In the genomic region with DNA sequence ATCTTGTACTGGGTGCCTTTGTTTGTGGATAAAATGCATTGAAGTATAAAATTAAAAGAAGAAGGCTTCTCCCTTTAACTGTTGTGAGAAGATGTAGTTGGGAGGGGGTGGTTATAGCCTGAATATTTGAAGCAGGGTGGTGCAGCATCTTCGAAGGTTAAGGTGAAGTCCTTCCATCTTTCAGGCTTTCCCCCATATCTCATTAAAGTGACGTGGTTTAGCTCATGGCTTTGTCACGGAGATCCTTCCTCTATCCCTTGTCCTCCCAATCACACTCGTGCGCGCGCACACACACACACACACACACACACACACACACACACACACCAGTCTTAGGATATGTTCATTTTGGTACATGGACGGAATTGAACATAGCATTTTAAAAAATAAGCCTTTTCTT, we compare ENCODE assay signal across 10 mouse cellular contexts. TPM values are rescaled to one million over a fixed set of nuclear protein-coding genes. Genes with fewer than 3 reads are reported as not detected.
DNase-seq lines count a peak whose midpoint lies in the region; ATAC-seq lines count a peak whose summit lies in the region.
"Had no signal": no experiment of that assay in that cellular context is flagged by ENCODE, and none has a peak within 500 bp of the region (broad histone marks: within the 10 kb centered on the region; RNA-seq: fewer than 3 reads in every experiment).

No protein-coding gene starts in this region.

- H3K4me2 ChIP-seq in intestine, embryonic 15.5 days (replicated peaks), result peak overlapping the region; percentile 98; the same call in 1 of the 2 replicates
- H3K4me2 ChIP-seq in intestine, embryonic 16.5 days (ENCODE audit: low read depth, low read length), result no peak overlapping the region
- H3K4me2 ChIP-seq in embryonic facial prominence, embryonic 15.5 days (replicated peaks), result no peak overlapping the region
- H3K4me2 ChIP-seq in hindbrain, embryonic 14.5 days (replicated peaks), result peak overlapping the region; percentile 95
- H3K4me2 ChIP-seq in midbrain, embryonic 16.5 days (ENCODE audit: low read length), result peak overlapping the region; percentile 68

- peaks cover 6% of the 10 kb centered on the region for H3K4me1 ChIP-seq in intestine, embryonic 15.5 days (replicated peaks)
- peaks cover 8% of the 10 kb centered on the region for H3K4me1 ChIP-seq in intestine, embryonic 16.5 days (ENCODE audit: control insufficient read depth, insufficient read depth, low read length)
- peaks cover 21% of the 10 kb centered on the region for H3K4me1 ChIP-seq in embryonic facial prominence, embryonic 15.5 days
- H3K4me1 ChIP-seq in hindbrain, embryonic 14.5 days (replicated peaks; ENCODE audit: control insufficient read depth, insufficient read depth, low read length), result peaks cover 38% of the 10 kb centered on the region; the same call in 1 of the 2 replicates
- peaks cover 27% of the 10 kb centered on the region for H3K4me1 ChIP-seq in midbrain, embryonic 16.5 days (ENCODE audit: control insufficient read depth, insufficient read depth, low read length)

- no peaks in the 10 kb centered on the region for H3K36me3 ChIP-seq in intestine, embryonic 15.5 days
- no peaks in the 10 kb centered on the region for H3K36me3 ChIP-seq in intestine, embryonic 16.5 days (ENCODE audit: control insufficient read depth, insufficient read depth, low read length)
- no peaks in the 10 kb centered on the region for H3K36me3 ChIP-seq in embryonic facial prominence, embryonic 15.5 days
- H3K36me3 ChIP-seq in hindbrain, embryonic 14.5 days (replicated peaks; ENCODE audit: control insufficient read depth, insufficient read depth), result peaks cover 14% of the 10 kb centered on the region; the same call in 1 of the 2 replicates
- no peaks in the 10 kb centered on the region for H3K36me3 ChIP-seq in midbrain, embryonic 16.5 days (ENCODE audit: control insufficient read depth, insufficient read depth, low read length)

- 84% methylated on average over 8 of the region's 8 CpGs for WGBS in intestine, embryonic 15.5 days
- WGBS in intestine, embryonic 16.5 days, result 85% methylated on average over 8 of the region's 8 CpGs
- 78% methylated on average over 8 of the region's 8 CpGs for WGBS in embryonic facial prominence, embryonic 15.5 days
- WGBS in hindbrain, embryonic 14.5 days, result 75% methylated on average over 8 of the region's 8 CpGs
- 56% methylated on average over 8 of the region's 8 CpGs for WGBS in midbrain, embryonic 16.5 days

- no peak overlapping the region for H3K4me3 ChIP-seq in intestine, embryonic 15.5 days (replicated peaks)
- H3K4me3 ChIP-seq in intestine, embryonic 16.5 days (ENCODE audit: low read length), result no peak overlapping the region
- H3K4me3 ChIP-seq in embryonic facial prominence, embryonic 15.5 days (replicated peaks), result peak overlapping the region; percentile 63; the same call in 1 of the 2 replicates
- peak overlapping the region; percentile 94 for H3K4me3 ChIP-seq in hindbrain, embryonic 14.5 days (replicated peaks; ENCODE audit: low read length)
- peak overlapping the region; percentile 90 for H3K4me3 ChIP-seq in midbrain, embryonic 16.5 days (ENCODE audit: low read depth, low read length)

- H3K9ac ChIP-seq in intestine, embryonic 15.5 days, result no peak overlapping the region
- H3K9ac ChIP-seq in intestine, embryonic 16.5 days (ENCODE audit: low read depth, low read length), result no peak overlapping the region
- no peak overlapping the region for H3K9ac ChIP-seq in embryonic facial prominence, embryonic 15.5 days
- H3K9ac ChIP-seq in hindbrain, embryonic 14.5 days, result peak overlapping the region; percentile 99; the same call in 1 of the 2 replicates
- no peak overlapping the region for H3K9ac ChIP-seq in midbrain, embryonic 16.5 days (ENCODE audit: low read depth, low read length)

- no peaks in the 10 kb centered on the region for H3K9me3 ChIP-seq in intestine, embryonic 15.5 days
- no peaks in the 10 kb centered on the region for H3K9me3 ChIP-seq in intestine, embryonic 16.5 days (ENCODE audit: control insufficient read depth, low read length)
- H3K9me3 ChIP-seq in embryonic facial prominence, embryonic 15.5 days (replicated peaks), result no peaks in the 10 kb centered on the region
- H3K9me3 ChIP-seq in hindbrain, embryonic 14.5 days (ENCODE audit: control insufficient read depth, low read length), result no peaks in the 10 kb centered on the region
- no peaks in the 10 kb centered on the region for H3K9me3 ChIP-seq in midbrain, embryonic 16.5 days (replicated peaks; ENCODE audit: control insufficient read depth, low read length, poor library complexity, severe bottlenecking)

- no peak overlapping the region for H3K27ac ChIP-seq in intestine, embryonic 15.5 days
- H3K27ac ChIP-seq in intestine, embryonic 16.5 days (ENCODE audit: low read length), result no peak overlapping the region
- H3K27ac ChIP-seq in embryonic facial prominence, embryonic 15.5 days (replicated peaks), result no peak overlapping the region
- H3K27ac ChIP-seq in hindbrain, embryonic 14.5 days, result peak overlapping the region; percentile 99; the same call in 1 of the 2 replicates
- H3K27ac ChIP-seq in midbrain, embryonic 16.5 days (ENCODE audit: low read length), result no peak overlapping the region

- no peaks in the 10 kb centered on the region for H3K27me3 ChIP-seq in intestine, embryonic 15.5 days (replicated peaks)
- no peaks in the 10 kb centered on the region for H3K27me3 ChIP-seq in intestine, embryonic 16.5 days (replicated peaks; ENCODE audit: control insufficient read depth, insufficient read depth, low read length)
- H3K27me3 ChIP-seq in embryonic facial prominence, embryonic 15.5 days, result no peaks in the 10 kb centered on the region
- no peaks in the 10 kb centered on the region for H3K27me3 ChIP-seq in hindbrain, embryonic 14.5 days (ENCODE audit: control insufficient read depth, insufficient read depth, low read length)
- H3K27me3 ChIP-seq in midbrain, embryonic 16.5 days (ENCODE audit: control insufficient read depth, insufficient read depth, low read depth, low read length), result no peaks in the 10 kb centered on the region

- no peak for ATAC-seq in intestine, embryonic 15.5 days
- ATAC-seq in intestine, embryonic 16.5 days, result no peak
- ATAC-seq in embryonic facial prominence, embryonic 15.5 days (ENCODE audit: insufficient number of reproducible peaks, low FRiP score, low TSS enrichment, low read depth), result no peak
- no peak for ATAC-seq in hindbrain, embryonic 14.5 days (ENCODE audit: low FRiP score)
- ATAC-seq in midbrain, embryonic 16.5 days, result no peak

- DNase-seq in hindbrain, embryonic 14.5 days (ENCODE audit: low spot score), result no peak
- no peak for DNase-seq in cerebellum, postnatal 25 days
- DNase-seq in layer of hippocampus, adult 8-10 months (ENCODE audit: low spot score in 2 of 2), result no peak
- DNase-seq: liver; spleen, adult 18-20 months; thymus, adult 18-20 months had no signal

RNA-seq across cellular contexts. Expression of gene Mpped2, which starts 3.3 kb away (rescaled TPM):
- 27.5 and 28.6 TPM in 2 replicates for polyA plus RNA-seq in intestine, embryonic 15.5 days (2015; fragmentation: Nextera tagmentation; extraction: Ambion mirVana)
- 17.4 and 20.2 TPM in 2 replicates for polyA plus RNA-seq in intestine, embryonic 16.5 days (2015; fragmentation: Nextera tagmentation; extraction: Ambion mirVana)
- polyA plus RNA-seq in embryonic facial prominence, embryonic 15.5 days (2015; fragmentation: Nextera tagmentation; extraction: Ambion mirVana), result 56.3 and 61.9 TPM in 2 replicates
- 138 and 149 TPM in 2 replicates for polyA plus RNA-seq in hindbrain, embryonic 14.5 days (2014; fragmentation: Nextera tagmentation; extraction: Ambion mirVana)
- 99.5 and 110 TPM in 2 replicates for polyA plus RNA-seq in midbrain, embryonic 16.5 days (2015; fragmentation: Nextera tagmentation; extraction: Ambion mirVana)
- 10 to 100 TPM; 31.3 to 42.6 (median 36.7) TPM for total RNA-seq in layer of hippocampus, adult 8-10 months (2022)

Comparison
In these comparisons a context has a peak if more than half of its experiments do, and no peak if none do; other contexts are left out.
1. H3K4me2 ChIP-seq: peak in intestine, embryonic 15.5 days (single experiment), hindbrain, embryonic 14.5 days (single experiment) and midbrain, embryonic 16.5 days (single experiment); none in intestine, embryonic 16.5 days (single experiment) and embryonic facial prominence, embryonic 15.5 days (single experiment).
2. H3K4me3 ChIP-seq: peak in embryonic facial prominence, embryonic 15.5 days (single experiment), hindbrain, embryonic 14.5 days (single experiment) and midbrain, embryonic 16.5 days (single experiment); none in intestine, embryonic 15.5 days (single experiment) and intestine, embryonic 16.5 days (single experiment).